Mouse (Mus musculus) thymus, postnatal 14 days (tissue): ENCODE measurements around the gene Brms1.
A peak's percentile ranks its signal among the peaks of the same experiment; 100 is the strongest.
"Not testable (repeated sequence)": the region's sequence is repeated elsewhere in the genome, so short reads cannot be mapped to it uniquely, and the experiment has no call there.

Experiments used
- DNase-seq: peaks from one replicate; pipeline ENCODE4 v3.0.0; 2021

Brms1 gene

GRCm38 (mm10) chr19:5040862-5041523 is at the start of gene Brms1:
Gene Brms1, plus strand, starts transcription at chr19:5041354.
- peak; percentile 87 for DNase-seq

DNA sequence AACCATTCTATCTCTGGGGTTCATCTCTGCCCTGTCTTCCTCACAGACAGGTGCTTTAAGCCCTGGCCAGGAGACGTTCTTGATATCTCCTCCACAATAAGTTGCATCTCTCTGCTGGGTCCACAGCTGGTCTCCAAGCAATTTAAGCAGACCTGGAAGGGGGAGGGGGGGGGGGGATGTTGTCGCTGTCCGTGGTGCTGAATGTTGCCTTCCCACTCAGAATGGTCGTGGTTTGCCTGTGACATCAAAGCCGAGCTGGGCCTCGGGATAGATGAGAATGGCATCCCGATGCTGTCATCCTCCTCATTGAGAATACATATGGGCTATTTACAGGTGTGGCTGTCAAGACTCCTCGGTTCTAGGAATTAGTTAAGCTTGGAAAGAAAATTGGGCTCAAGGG is 48.8 kb upstream of the Brms1 start:
- DNase-seq = no peak

- peak; percentile 19 for DNase-seq
These were observed 48.2 kb upstream of the Brms1 start for GRCm38 (mm10) chr19:4992904-4993303.

DNA sequence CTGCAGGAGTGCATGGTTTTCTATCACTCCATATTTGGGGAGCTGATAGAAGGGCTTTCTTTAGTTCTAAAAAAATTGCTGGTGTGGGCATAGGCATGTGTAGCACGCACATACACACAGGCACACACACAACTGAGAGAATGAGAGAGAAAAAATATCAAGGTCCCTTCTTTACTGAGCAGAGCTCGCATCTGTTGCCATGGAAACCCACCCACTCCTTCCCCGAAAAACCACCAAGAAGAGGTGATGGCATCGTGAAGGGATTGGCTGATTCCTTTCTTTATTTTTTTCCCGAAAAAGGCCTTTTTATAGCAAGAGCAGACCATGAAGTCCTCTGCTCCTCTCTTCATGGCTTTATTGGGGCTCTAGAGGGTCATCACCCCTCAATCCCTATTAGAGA is 47.1 kb upstream of the Brms1 start:
- peak; percentile 14 for DNase-seq

DNA sequence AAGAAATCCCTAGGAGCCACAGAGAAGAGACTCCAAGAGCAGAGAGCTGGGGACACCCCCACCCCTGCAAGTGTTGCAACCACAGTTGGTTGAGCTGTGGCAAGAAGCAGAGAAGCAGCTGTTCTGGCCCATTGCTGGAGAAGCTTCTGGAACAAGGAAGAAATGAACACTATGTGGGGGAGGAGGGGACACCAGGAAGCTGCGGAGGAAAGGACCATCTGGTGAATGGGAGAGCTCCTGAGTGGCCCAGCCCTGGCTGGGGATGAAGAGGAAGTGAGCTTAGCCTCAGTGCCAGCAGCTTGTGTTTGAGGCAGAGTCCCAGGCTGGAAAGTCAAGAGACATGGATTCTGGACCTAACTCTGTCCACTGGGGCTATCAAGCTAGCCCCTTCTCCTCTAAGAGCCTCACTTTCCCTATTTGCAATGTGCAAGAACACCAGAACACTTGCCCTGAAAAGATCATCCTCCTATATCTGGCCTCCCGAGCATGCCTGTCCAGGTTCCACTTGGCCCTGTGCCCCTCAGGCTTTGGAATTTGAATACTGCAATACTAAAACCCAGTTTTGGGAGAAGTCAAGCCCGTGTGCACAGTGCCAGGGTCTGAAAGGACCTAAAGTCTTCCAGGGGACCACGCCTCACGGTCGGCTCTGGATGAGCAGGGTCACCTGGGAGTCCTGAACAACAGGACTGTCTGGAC is 41.6 kb upstream of the Brms1 start:
- DNase-seq = no peak

DNA sequence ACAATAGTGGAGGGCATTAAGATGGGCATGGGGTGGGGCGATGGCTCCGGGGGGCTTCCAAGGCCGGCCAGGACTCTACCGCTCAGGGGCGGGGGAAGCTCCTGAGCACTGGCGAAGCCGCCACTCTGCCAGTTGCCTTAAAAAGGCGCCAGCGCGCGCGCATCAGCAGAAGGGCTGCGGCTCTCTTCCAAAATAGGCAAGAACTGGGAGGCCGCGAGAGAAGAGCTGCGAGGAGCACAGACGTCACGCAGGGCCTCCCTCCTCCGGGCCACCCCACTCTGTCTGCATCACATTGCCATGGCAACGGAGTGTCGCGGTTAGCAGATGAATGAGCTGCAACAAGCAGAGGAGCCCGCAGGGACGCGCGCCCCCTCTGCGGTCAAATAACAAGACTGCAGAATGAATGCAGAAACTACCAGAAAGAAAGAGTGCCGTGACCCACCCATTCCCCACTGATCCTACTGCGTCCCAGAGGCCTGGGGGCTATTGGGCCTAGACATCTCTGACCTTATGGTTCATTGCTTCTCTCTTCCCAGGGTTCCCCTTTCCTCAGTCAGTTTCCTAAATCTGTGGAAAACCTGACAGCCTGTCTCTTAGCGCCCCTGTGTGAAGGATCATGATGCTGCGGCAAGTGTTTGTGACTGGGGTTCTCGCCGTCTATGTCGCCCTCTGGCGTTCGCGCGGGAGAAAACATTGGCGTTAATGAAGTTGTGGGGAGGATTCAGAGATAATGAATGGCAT is 39.3 kb upstream of the Brms1 start:
- DNase-seq = peak; percentile 89

- DNase-seq = not testable (repeated sequence)
These were observed 37.5 kb upstream of the Brms1 start for GRCm38 (mm10) chr19:5003644-5004043.

DNA sequence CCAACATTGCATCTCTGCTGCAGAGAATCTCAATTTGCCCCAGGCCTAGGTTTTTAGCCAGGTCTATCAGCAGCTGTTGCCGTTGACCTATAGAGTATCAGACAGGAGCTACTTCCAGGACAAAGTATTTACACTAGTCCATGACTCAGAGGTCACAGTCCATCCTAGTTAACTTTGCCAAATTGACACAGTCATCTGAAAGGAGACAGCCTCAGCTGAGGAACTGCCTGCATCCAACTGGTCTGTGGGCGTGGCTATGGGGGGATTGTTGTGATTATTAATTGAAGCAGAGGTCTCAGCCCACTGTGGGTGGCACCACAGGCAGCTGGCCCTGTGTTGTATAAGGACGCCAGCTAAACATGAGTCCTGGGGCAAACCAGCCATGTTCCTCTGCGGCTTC is 36.2 kb upstream of the Brms1 start:
- no peak for DNase-seq

GRCm38 (mm10) chr19:5013138-5013537 is 28.0 kb upstream of the Brms1 start:
- DNase-seq = no peak

DNA sequence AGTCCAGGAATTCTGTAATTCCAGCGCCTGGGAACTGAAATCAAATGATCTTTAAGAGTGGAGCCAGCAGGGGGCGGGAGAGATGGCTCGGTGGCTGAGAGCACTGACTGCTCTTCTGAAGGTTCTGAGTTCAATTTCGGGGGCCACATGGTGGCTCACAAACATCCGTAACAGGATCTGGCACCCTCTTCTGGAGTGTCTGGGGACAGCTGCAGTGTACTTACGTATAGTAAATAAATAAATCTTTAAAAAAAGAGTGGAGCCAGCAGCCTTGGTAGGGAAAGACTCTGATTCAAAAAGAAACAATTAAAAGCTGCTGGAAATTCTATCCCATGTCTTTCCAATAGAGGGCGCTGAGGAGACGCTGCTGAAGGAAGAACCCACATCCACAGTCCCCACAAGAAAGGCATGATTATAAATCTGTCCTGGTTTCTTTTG is 26.2 kb upstream of the Brms1 start:
- DNase-seq = peak; percentile 32

DNA sequence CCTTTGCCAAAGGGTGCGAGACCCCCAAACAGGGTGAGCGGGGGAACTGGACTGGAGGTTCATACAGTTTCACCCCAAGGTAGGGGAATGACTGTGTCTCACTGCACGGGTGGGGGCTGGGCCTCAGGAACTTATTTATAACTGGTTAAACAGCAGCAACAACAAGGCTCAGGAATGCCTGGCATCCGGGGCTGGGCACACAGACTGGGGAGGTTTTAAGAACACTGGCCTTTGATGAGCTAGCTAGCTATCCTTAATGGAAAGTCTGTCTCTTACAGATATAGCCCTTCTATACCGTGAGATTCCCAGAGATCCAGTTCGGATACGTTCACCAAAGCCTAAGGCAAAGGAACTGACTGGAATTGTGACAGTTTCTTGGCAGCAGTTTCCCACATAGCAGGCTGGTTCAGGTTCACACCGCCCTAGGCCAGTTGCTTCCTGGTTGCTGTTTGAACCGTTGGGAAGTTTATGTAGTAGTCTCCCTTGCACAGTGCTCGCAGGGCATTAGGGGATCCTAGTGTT is 24.9 kb upstream of the Brms1 start:
- DNase-seq = no peak

GRCm38 (mm10) chr19:5016782-5017181 is 24.4 kb upstream of the Brms1 start:
- DNase-seq = peak; percentile 81

GRCm38 (mm10) chr19:5017611-5018010 is 23.5 kb upstream of the Brms1 start:
- DNase-seq = no peak

GRCm38 (mm10) chr19:5018191-5018590 is 23.0 kb upstream of the Brms1 start:
- no peak for DNase-seq

GRCm38 (mm10) chr19:5021416-5021815 is 19.7 kb upstream of the Brms1 start:
- DNase-seq = no peak

GRCm38 (mm10) chr19:5023621-5024479 is 17.3 kb upstream of the Brms1 start, which contains the start of gene Slc29a2:
Gene Slc29a2, plus strand, starts transcription at chr19:5023860.
- DNase-seq = peak; percentile 88

DNA sequence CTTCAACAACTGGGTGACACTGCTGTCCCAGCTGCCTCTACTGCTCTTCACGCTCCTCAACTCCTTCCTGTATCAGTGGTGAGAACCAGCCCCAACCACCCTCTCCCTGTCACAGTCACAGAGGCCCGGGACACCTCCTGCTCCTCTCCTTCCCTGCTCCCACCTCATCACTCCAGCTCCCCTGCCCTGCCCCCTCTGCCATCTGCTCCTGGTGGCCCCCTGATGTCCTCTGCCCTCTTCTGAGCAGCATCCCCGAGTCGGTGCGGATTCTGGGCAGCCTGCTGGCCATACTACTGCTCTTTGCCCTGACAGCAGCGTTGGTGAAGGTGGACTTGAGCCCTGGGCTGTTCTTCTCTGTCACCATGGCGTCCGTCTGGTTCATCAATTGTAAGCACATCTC is 15.0 kb upstream of the Brms1 start:
- DNase-seq = no peak

DNA sequence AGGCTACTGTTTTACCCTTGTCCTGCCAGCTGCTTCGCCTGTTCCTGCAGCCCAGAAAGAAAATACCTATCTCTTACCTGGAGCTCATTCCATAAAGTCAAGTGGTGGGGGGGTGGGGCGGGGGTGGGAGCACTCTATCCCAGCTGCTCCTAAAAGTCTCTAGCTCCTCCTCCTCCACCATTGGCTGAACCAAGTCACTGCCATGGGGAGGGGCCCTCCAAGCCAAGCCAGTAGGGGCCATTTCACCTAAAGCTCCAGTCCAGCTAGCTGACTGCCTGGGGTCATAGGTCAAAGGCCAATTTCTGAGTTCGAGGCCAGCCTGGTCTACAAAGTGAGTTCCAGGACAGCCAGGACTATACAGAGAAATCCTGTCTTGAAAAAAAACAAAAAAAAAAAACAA is 8.5 kb upstream of the Brms1 start:
- DNase-seq = no peak

GRCm38 (mm10) chr19:5036577-5036976 is 4.6 kb upstream of the Brms1 start:
- no peak for DNase-seq

- peak; percentile 61 for DNase-seq
These were observed 3.2 kb upstream of the Brms1 start for GRCm38 (mm10) chr19:5037678-5038571.

DNA sequence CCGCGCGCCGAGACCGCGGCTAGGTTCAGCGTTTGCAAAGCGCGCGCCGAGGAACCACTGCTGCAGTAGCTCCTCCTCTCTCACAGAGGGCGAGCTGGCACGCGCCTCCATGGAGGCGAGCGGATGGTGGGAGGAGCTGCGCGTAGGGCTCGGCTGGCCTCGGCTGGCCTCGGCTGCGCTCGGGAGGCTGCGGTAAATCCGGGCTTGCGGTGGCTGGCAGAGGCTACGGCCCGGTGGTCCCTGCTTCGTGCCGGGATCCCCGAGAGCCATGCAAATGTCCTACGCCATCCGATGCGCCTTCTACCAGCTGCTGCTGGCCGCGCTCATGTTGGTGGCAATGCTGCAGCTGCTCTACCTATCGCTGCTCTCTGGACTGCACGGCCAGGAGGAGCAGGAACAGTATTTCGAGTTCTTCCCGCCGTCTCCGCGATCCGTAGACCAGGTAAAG is 2.4 kb upstream of the Brms1 start, which contains the start of the genes B4gat1 and AC124502.3:
Gene B4gat1, plus strand, starts transcription at position 118 of the 448 bp plus-strand sequence.
Gene AC124502.3, plus strand, starts transcription at position 183 of the 448 bp plus-strand sequence.
- peak; percentile 91 for DNase-seq
